Mouse (Mus musculus) liver, embryonic 14.5 days (tissue): ENCODE measurements around the gene Ccr9. TPM values are rescaled to one million over a fixed set of nuclear protein-coding genes. Genes with fewer than 3 reads are reported as not detected.

Source experiments
- ATAC-seq: fragments of 200-750 bp; cut with Nextera tagmentation; 2 replicates; pipeline ENCODE4 v1.8.0; 2017; ENCODE audit warnings: moderate number of reproducible peaks, mild to moderate bottlenecking, moderate library complexity; ENCODE audit not compliant: insufficient read depth
- DNase-seq, 3 experiments: peaks; one replicate each; pipeline ENCODE4 v3.0.0-alpha.2; 2012 to 2013; ENCODE audit warnings: low read depth in 3 of 3, low spot score in 3 of 3
- H3K27ac ChIP-seq: fragments of 300-500 bp; sonication (generic); 2 replicates; pipeline ENCODE4 v1.5.1; 2014; ENCODE audit warnings: moderate library complexity, mild to moderate bottlenecking, control low read depth, inconsistent platforms
- H3K27me3 ChIP-seq: fragments of 300-500 bp; sonication (generic); 2 replicates; pipeline ENCODE4 v1.6.1; 2014; ENCODE audit warnings: mild to moderate bottlenecking, low read length, moderate library complexity; ENCODE audit not compliant: control insufficient read depth, insufficient read depth
- H3K36me3 ChIP-seq: fragments of 300-500 bp; sonication (generic); replicated peaks from 2 replicates; pipeline ENCODE4 v1.6.1; 2014; ENCODE audit warnings: low read depth; ENCODE audit not compliant: control insufficient read depth, insufficient read depth
- H3K4me1 ChIP-seq, 2 experiments: fragments of 200-500 bp in 1 of 2; fragments of 300-500 bp in 1 of 2; sonication (generic) in 1 of 2; replicated peaks; 2 replicates each; pipeline ENCODE4 v1.6.1; 2012 to 2014; ENCODE audit warnings: antibody characterized with exemption in 1 of 2, inconsistent platforms in 1 of 2, low read length in 1 of 2; ENCODE audit not compliant: control insufficient read depth in 2 of 2, insufficient read depth in 2 of 2
- H3K4me2 ChIP-seq: fragments of 300-500 bp; sonication (generic); 2 replicates; pipeline ENCODE4 v1.6.1; 2014; ENCODE audit warnings: low read depth, mild to moderate bottlenecking, control low read depth, moderate library complexity
- H3K4me3 ChIP-seq, 2 experiments: fragments of 200-500 bp in 1 of 2; fragments of 300-500 bp in 1 of 2; sonication (generic) in 1 of 2; 2 replicates each; pipeline ENCODE4 v1.5.1; 2012 to 2014; ENCODE audit warnings: low read depth in 2 of 2, low read length in 2 of 2, mild to moderate bottlenecking in 2 of 2, control low read depth in 1 of 2, inconsistent platforms in 1 of 2, moderate library complexity in 1 of 2; ENCODE audit not compliant: insufficient read depth in 1 of 2
- H3K9ac ChIP-seq: fragments of 300-500 bp; sonication (generic); replicated peaks from 2 replicates; pipeline ENCODE4 v1.6.1; 2014; ENCODE audit warnings: mild to moderate bottlenecking, control low read depth, moderate library complexity
- H3K9me3 ChIP-seq: fragments of 300-500 bp; sonication (generic); 2 replicates; pipeline ENCODE4 v1.6.1; 2016; ENCODE audit warnings: low read length, mixed read lengths; ENCODE audit not compliant: control insufficient read depth
- CTCF ChIP-seq: IDR thresholded peaks from 2 replicates; pipeline ENCODE4 v1.5.1; 2016; ENCODE audit warnings: antibody characterized with exemption, low read depth, control low read depth
- EP300 ChIP-seq: IDR thresholded peaks from 2 replicates; pipeline ENCODE4 v1.6.1; 2016; ENCODE audit warnings: antibody characterized with exemption, low read depth
- WGBS: fragments of 180-500 bp; shearing (Covaris S2); extraction: QIAGEN DNeasy Blood & Tissue Kit; methylation state at CpG from one replicate; pipeline ENCODE4 v1.1.7; 2014; ENCODE audit not compliant: insufficient replicate concordance; 5-methylcytosine and 5-hydroxymethylcytosine counted together
- polyA plus RNA-seq, 2 experiments: library from polyadenylated mRNA; depleted of rRNA in 1 of 2; stranded (reverse) in 1 of 2; unstranded in 1 of 2; fragments of >200 nt; fragmentation: Nextera tagmentation in 1 of 2; extraction: Ambion mirVana in 1 of 2; gene quantifications; 2 replicates each; pipeline versions ENCODE4 v1.2.1 to v1.2.3; 2012 to 2014

Gene Ccr9
- polyA plus RNA-seq, 2 experiments = 0.12 to 0.14 TPM

- H3K27me3 ChIP-seq = no peaks in the 10 kb centered on the region
- WGBS = 52% methylated on average over 3 of the region's 3 CpGs
- no peaks in the 10 kb centered on the region for H3K36me3 ChIP-seq
- H3K4me1 ChIP-seq = no peaks in the 10 kb centered on the region
- DNase-seq (no peak), ATAC-seq (no peak)
- no peak overlapping the region for H3K4me2 ChIP-seq
- no peaks in the 10 kb centered on the region for H3K9me3 ChIP-seq
- H3K9ac ChIP-seq = no peak overlapping the region
- H3K4me3 ChIP-seq = no peak overlapping the region
- H3K27ac ChIP-seq = no peak overlapping the region
- TF ChIP-seq EP300 (no peak), CTCF (no peak)
Observed at GRCm38 (mm10) chr9:123760806-123761205, 82.6 kb downstream of the Ccr9 start.

GRCm38 (mm10) chr9:123762886-123763285 lies 84.6 kb downstream of the Ccr9 start:
- 70% methylated on average over 4 of the region's 4 CpGs for WGBS
- no peak overlapping the region for H3K9ac ChIP-seq
- H3K4me3 ChIP-seq = no peak overlapping the region
- ATAC-seq (no peak), DNase-seq (no peak)
- H3K9me3 ChIP-seq = no peaks in the 10 kb centered on the region
- H3K27me3 ChIP-seq = no peaks in the 10 kb centered on the region
- H3K36me3 ChIP-seq = no peaks in the 10 kb centered on the region
- TF ChIP-seq CTCF (no peak), EP300 (no peak)
- H3K4me1 ChIP-seq = no peaks in the 10 kb centered on the region
- H3K4me2 ChIP-seq = no peak overlapping the region
- no peak overlapping the region for H3K27ac ChIP-seq

GRCm38 (mm10) chr9:123763771-123764170 lies 85.5 kb downstream of the Ccr9 start:
- Histone ChIP-seq H3K27ac (no peak overlapping the region), H3K27me3 (no peaks in the 10 kb centered on the region), H3K4me3 (no peak overlapping the region), H3K9me3 (no peaks in the 10 kb centered on the region), H3K4me2 (no peak overlapping the region), H3K9ac (no peak overlapping the region), H3K4me1 (no peaks in the 10 kb centered on the region), H3K36me3 (no peaks in the 10 kb centered on the region)
- WGBS = 54% methylated on average over 3 of the region's 3 CpGs
- no peak for ATAC-seq
- no peak for DNase-seq
- TF ChIP-seq EP300 (no peak), CTCF (no peak)

GRCm38 (mm10) chr9:123766996-123767395 lies 88.8 kb downstream of the Ccr9 start:
- ATAC-seq (no peak), DNase-seq (no peak)
- H3K9ac ChIP-seq = no peak overlapping the region
- no peaks in the 10 kb centered on the region for H3K36me3 ChIP-seq
- 61% methylated on average over 3 of the region's 3 CpGs for WGBS
- TF ChIP-seq EP300 = no peak
- TF ChIP-seq CTCF = no peak
- H3K4me2 ChIP-seq = no peak overlapping the region
- no peaks in the 10 kb centered on the region for H3K9me3 ChIP-seq
- no peaks in the 10 kb centered on the region for H3K27me3 ChIP-seq
- no peak overlapping the region for H3K4me3 ChIP-seq
- no peaks in the 10 kb centered on the region for H3K4me1 ChIP-seq
- H3K27ac ChIP-seq = no peak overlapping the region

GRCm38 (mm10) chr9:123768443-123768842 lies 90.2 kb downstream of the Ccr9 start:
- Histone ChIP-seq H3K9me3 (no peaks in the 10 kb centered on the region), H3K36me3 (no peaks in the 10 kb centered on the region), H3K4me1 (no peaks in the 10 kb centered on the region), H3K27ac (no peak overlapping the region), H3K4me3 (no peak overlapping the region), H3K9ac (no peak overlapping the region), H3K27me3 (no peaks in the 10 kb centered on the region), H3K4me2 (no peak overlapping the region)
- 52% methylated on average over 1 of the region's 1 CpGs for WGBS
- DNase-seq (no peak), ATAC-seq (no peak)
- no peak for TF ChIP-seq EP300
- TF ChIP-seq CTCF = no peak
